Mouse (Mus musculus) urinary bladder, postnatal 0 days (tissue): Measurements from ENCODE around the gene Sgk2. TPM values are rescaled to one million over a fixed set of nuclear protein-coding genes. Genes with fewer than 3 reads are reported as not detected.

ENCODE experiments used
- polyA plus RNA-seq: library from polyadenylated mRNA; unstranded; fragments of >200 nt; fragmentation: Nextera tagmentation; extraction: Ambion mirVana; gene quantifications from 2 replicates; pipeline ENCODE4 v1.2.1, GENCODE M21; 2015

The Sgk2 gene
- 0.07 TPM in 1 of 2 replicates, not detected in the other for polyA plus RNA-seq

DNA sequence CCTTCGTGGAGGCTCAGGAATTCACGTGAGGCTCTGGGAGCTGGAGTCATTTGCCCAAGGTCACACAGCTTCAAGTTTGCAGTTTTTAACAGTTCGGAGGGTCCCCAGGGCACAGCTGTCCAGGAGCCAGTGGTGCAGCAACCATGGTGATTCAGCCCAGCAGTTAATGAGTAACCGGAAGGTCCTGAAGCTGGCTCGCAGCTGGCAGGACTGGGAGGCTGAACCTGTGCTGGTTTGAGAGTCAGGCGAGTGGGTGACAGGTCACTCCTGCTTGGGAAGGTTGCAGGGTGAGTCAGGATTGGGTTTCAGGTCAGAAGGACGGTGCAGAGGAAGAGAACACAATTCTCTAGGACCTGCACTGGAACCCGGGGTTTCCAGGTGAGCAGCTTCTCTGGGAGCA, at the start of gene Sgk2:
Gene Sgk2, plus strand, starts transcription at position 113 of the 400 bp plus-strand sequence.

DNA sequence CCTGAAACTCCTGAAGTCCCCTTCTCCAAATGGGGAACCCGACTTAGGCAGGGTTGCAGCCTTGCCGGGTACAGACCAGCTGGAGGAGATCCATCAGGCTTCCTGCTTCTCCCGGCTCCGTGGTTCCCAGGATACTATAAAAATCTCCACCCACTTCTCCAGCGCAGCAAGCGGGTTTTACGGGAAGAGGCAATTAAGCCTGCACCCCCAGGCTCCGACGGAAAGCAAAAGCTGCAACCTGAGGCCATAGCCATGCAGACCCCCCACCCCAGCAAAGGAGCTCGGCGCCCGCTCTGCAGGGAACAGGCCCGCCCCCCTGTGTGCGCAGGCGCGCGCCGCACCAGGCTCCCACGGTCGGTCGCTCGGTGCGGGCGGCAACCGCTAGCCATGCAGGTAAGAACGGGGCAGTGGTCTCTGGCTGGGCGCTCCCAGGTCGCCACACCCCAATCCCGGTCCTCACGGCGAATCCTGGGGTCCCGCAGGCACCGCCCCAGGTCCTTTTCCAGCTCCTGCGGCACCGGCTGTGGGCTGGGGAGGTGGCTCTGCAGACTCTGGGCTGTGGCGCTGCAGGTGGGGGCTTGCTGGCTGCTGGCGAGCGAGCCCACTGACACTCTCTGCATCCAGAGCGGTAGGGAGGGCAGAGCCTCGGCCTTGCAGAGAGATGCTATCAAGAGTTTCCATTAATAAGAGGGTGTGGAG, 43.8 kb upstream of the Sgk2 start, which contains the start of gene L3mbtl1:
Gene L3mbtl1, plus strand, starts transcription at position 325 of the 699 bp plus-strand sequence.

DNA sequence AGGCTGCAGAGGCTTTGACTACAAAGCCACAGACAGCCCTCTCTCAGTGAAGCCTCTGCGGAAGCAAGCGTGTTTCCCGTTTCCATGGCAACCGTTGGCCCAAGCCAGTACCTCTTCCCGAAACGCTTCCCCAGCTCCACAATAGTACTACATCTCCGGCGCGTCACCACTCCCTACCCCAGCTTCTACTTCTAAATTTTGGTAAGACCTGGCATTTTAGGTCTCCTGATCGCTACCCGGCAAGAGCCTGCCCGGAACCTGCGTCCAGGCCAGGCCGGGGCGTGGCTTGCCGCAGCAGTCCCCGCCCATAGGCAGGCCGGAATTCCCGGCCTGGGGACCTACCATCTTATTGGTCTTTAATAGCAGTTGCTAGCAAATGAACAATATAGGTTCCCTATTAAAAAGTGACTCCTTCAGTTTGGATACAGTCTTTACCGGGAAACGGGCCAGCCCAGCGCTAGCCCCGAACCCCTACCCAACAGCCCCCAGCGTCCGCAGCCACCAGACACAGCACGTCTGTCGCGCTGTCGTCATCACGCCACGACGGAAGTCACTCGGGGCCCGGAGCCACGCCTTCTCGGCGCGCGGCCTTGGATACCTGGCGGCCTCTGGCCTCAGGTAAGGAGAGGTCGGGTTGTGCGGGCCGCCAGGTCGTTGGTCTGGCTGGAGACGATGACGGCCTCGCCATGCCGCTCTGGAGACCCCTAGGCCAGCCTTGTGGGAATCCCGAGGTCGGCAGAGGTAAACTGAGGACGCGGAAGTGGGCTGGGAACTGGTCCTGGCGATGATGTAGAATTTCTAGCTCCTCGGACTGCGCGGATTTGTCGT, 30.0 kb downstream of the Sgk2 start, which contains the start of gene Ift52:
Gene Ift52, plus strand, starts transcription at position 439 of the 828 bp plus-strand sequence.

DNA sequence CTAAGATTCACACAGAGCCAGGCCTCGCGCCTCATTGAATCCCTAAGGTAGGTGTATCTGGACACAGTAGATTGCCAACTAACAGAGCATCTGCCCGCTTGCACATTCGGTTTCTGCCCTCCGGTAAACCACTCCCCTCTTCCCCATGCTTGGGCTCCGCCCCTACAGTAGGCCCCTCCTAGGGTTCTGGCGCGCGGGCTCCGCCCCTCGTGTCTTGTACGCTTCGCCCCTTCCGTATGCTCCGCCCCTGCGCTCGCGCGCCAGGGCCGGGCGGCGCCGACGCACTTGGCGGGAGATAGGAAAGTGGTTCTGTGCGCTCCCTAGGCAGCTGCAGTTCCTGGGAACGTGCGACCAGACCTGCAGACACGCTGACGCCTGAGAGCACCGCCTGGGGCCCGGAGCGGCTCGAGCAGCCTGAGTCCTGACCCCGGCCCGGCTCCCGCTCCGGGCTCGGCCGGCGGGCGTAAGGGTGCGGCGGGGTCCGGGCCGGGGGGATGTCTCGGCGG, 67.3 kb downstream of the Sgk2 start, which contains the start of gene Mybl2:
Gene Mybl2, plus strand, starts transcription at position 353 of the 506 bp plus-strand sequence.

Other genes with a start within 250 kb of the Sgk2 start
- 67.5 and 81.8 TPM in 2 replicates for gene Srsf6, start 55.8 kb upstream of the Sgk2 start, polyA plus RNA-seq
- 0.07 and 0.13 TPM in 2 replicates for gene L3mbtl1, start 43.9 kb upstream of the Sgk2 start, polyA plus RNA-seq
- gene Ift52, start 30.0 kb downstream of the Sgk2 start, polyA plus RNA-seq = 30.0 and 35.7 TPM in 2 replicates
- 4.6 and 8.1 TPM in 2 replicates for gene Mybl2, start 67.4 kb downstream of the Sgk2 start, polyA plus RNA-seq
- gene Gtsf1l, start 100.5 kb downstream of the Sgk2 start, polyA plus RNA-seq = not detected in 2 replicates
- 0.82 and 0.96 TPM in 2 replicates for gene Tox2, start 215.8 kb downstream of the Sgk2 start, polyA plus RNA-seq